Mouse (Mus musculus) right cerebral cortex, postnatal 10 days (tissue): ENCODE measurements around the gene Maml3.
A peak's percentile ranks its signal among the peaks of the same experiment; 100 is the strongest.

Source experiments
- DNase-seq, 2 experiments: peaks; one replicate each; pipeline ENCODE4 v3.0.0; 2021; ENCODE audit warnings: low spot score in 2 of 2

Maml3 gene

DNA sequence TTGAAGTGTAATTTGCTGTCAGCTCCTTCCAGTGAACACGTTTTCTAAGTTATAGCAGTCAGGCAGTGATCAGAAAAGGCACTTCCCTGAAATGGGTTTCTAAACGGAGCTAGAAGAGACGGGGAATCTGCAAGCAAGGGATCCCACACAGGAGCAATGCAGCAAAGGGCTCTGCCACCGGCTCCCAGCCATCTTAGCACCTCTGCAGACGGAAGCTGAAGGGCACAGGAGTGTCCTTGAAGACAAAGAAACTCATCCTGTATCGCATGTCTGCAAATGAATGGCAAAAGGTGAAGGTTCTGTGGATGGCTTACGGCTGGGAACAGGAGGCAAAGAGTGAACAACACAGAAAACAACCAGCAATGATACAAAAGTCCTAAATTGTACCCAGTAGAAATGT is 319.1 kb downstream of the Maml3 start:
- no peak for DNase-seq

- DNase-seq = no peak
Observed at GRCm38 (mm10) chr3:51782191-51782590, 322.7 kb downstream of the Maml3 start.

DNA sequence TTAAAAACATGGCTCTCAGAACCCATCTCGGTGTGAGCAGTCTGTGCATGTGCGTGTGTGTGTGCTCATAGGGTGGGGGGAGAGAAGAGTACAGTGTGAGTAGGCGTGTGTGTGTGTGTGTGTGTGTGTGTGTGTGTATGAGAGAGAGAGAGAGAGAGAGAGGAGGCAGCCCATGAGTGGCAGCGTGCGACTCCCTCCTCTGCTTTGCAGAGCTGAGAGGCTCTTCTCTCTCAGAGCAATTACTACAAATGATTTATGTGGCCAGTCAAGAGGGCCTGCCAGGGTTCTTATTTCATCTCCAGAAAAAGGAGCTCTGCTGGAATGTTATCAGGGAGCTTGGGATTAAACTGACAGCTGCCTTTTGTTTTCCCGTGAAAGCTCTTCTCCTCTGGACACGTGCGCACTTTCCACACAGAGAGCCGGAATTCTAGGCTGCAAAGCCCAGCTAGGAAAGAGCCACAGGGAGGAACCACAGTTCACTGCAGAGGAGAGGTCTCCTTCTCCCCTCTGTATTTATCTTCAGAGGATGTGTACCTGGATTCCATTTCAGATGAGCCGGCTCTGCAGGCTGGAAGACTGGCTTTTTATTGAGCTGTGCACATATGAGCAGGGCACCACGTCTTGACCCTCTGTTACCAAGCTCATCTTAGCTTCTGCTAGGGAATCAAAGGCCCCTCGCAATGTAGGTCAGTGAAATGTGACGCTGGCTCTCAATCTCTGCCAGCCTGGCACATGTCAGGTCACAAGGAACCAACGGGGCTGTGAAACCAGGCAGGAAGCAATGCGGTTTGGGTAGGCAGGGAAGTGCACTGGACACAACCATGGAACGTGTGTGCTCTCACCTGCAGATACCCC is 325.9 kb downstream of the Maml3 start:
- peak in 1 of 2 experiments; percentile 51 for DNase-seq

GRCm38 (mm10) chr3:51778179-51778578 is 326.7 kb downstream of the Maml3 start:
- DNase-seq = no peak

- DNase-seq = no peak
Observed at GRCm38 (mm10) chr3:51776018-51776611, 328.8 kb downstream of the Maml3 start.

- DNase-seq = no peak
Observed at GRCm38 (mm10) chr3:51773587-51773986, 331.3 kb downstream of the Maml3 start.

DNA sequence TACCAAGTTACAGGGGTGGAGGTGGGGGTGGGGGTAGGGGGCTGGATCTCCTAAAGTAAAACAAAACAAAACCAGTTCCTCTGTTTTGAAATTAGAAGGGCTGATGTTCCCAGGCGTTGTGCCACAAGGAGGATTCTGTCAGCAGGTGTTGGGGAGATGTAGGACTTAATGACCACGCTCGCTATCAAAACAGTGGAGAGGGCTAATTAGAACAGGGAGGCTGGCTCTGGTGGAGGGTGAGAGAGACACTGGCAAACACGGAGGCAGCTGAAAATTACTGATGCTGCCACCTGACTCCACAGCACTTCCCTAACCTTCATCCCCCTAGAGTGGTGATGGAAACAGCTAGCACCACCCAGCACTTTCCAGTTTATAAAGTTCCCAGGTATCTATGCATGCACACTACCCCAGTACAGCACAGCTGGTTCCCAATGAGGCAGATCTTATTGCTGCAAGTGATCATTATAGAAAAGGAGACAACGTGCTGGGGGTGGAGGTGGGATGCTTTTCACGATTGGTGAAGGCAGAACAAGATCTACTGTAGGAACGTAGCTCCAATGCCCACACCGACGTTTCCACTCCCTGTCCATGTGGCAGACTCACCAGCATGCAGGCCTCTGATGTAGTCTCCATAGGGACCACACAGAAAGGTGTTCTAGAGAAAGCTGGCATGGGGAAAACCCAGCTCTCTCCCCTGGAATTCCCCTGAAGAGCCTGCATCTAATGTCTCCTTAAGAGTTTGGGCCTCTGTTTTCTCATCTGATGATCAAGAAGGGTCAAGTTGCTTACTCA is 332.8 kb downstream of the Maml3 start:
- DNase-seq = no peak

DNA sequence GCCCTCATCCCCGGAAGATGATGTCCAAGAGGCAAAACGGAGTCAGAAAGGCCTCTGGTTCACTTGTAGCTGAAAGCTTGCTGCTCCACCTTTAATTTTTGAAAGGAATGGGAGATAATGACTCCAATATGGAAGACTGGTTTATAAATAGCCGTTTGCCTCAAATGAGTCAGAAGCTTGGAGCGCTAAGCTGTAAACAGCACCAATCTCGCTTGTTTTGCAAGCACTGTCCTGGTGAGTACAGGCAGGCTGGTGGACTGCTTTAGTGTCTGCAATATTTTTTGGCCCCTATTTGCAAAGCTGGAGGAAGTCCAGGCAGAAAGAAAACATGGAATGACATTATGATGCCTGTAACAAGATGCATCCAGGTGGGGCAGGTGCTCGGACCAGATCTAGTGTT is 335.7 kb downstream of the Maml3 start:
- DNase-seq = no peak

GRCm38 (mm10) chr3:51765220-51765923 is 339.5 kb downstream of the Maml3 start:
- no peak for DNase-seq

DNA sequence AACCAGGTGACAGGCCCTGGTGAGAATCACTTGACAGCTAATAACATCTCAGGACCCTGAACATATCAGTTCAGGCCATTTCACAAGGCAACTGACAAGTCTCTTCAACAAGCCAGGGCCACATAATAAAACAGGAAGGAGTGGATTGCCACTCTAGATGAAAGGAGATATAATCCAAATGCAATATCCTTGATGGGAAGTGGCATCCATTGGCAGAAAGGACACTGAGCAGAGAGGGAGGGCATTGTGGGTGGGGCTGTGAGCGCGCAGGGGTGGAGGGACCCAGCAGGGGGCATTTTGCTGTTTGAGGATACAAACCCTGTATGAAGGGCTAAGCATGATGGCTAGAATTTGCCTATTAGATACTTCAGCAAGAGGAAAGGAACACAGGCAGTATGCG is 340.7 kb downstream of the Maml3 start:
- DNase-seq = no peak

- no peak for DNase-seq
Observed at GRCm38 (mm10) chr3:51762900-51763299, 342.0 kb downstream of the Maml3 start.

GRCm38 (mm10) chr3:51759534-51759933 is 345.3 kb downstream of the Maml3 start:
- DNase-seq = no peak

DNA sequence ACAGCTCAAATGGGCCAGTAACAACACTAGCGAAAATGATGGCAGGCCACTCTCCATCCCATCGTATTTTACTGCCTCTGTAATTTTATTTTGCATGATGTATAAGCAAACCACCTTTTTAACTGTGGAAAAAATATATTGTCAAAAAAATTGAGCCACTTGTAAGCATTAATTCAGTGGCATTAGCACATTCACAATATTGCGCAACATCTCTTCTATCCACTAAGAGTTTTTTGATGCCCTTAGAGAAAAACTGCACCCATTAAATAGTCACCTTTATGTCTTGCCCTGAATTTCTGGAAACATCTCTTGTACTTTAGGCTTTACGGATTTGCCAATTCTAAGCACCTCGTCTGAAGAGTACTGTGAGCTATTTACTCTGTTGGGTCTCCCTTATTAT is 347.8 kb downstream of the Maml3 start:
- DNase-seq = no peak

GRCm38 (mm10) chr3:51756283-51756682 is 348.6 kb downstream of the Maml3 start:
- DNase-seq = no peak

DNA sequence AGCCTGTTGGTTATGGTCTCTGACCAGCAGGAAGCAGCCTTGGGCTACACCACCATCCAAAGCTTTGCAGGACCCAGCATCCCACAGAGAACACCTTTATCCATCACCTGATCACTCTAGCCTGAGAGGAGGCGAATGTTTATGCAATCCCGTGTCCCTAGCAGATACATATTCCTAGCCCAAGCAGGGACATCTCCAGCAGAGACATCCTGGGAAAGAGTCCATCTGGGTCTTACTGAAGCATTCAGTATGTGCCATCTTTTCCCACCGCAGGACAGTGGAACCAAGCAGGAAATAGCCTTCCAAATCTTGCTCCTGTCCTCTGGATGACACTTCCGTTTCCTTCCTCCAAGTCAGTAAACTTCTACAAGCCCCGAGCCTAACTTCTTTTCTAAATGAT is 351.6 kb downstream of the Maml3 start:
- no peak for DNase-seq

DNA sequence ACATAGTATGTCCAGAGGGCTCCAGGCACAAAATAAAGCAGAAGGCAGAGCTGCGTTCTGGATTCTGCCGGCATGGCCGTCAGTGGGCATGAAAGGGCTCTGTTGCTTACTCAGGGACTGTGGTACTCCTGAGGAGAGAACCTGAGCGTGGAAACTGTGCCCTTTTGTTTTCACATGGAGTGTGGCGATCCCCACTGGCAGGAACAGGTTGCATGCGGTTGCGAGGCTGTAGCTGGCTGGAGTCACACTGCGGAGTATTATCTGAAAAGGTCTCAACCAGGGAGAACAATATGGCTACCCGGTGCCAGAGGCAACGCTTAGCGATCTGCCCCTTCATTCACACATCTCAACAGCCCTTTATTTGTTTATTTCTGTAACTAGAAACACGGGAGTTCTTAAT is 353.4 kb downstream of the Maml3 start:
- no peak for DNase-seq

DNA sequence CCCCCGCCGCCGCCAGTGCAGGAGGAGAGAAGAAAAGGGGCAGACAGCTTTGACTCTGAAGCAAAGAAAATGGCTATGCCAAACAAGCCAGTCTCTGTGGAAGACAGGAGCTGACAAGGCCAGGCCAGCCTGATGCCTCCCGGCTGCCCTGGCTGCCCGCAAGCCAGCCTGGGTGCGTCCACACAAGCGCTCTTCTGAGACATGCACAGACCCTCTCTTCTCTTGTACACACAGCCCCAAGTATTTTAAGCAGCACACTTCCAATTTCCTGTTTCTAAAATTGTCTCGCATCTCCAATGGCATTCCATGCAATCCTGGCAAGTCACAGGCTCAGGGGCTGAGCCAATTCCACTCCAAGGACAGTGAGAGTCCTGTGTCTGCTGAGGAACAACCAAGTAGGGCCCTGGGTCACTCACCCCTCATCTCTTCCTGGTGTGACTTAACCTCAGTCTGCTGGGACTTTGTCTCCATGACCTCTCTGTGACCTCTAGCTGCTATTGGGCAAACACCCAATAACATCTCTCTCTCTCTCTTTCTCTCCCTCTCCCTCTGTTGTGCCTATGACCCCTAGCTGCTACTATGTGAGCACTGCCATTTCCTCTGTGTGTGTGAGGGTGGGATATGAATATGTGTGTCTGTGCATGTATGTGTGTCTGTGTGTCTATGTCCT is 354.9 kb downstream of the Maml3 start:
- peak; percentile 61 to 67 for DNase-seq

GRCm38 (mm10) chr3:51749421-51749811 is 355.5 kb downstream of the Maml3 start:
- peak in 1 of 2 experiments; percentile 41 for DNase-seq

GRCm38 (mm10) chr3:51748436-51749376 is 356.2 kb downstream of the Maml3 start:
- DNase-seq = no peak

DNA sequence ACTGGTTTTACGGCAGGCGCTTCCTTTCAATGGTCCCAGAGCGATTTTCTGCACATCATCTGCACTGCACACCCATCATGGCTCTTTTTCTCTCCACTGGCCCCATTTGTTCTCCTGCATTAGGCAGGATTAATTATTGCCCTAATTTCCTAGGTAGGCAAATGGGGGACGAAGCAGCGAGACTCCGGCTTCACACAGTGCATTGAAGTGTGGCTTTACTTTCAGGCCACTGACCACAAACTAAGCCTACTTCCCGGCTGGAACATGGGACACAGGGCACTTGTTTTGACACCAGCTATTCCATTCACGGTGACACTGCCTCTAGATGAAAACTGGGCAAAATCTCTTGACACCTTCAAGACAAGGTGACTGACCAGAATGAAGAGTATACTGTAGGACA is 358.1 kb downstream of the Maml3 start:
- no peak for DNase-seq
